Mouse (Mus musculus): ENCODE results near the gene Chga.

- no peak for TF ChIP-seq TAL1 (IDR thresholded peaks at IDR 0.05; ENCODE audit: low read length)
- TF ChIP-seq GATA1 (IDR thresholded peaks at IDR 0.05; ENCODE audit: low read length), result no peak
Observed at GRCm38 (mm10) chr12:102590711-102591360, 36.1 kb downstream of the Chga start.
